Mouse (Mus musculus) liver, embryonic 14.5 days (tissue): ENCODE results near the gene Dicer1.

Source experiments
- CTCF ChIP-seq: IDR thresholded peaks from 2 replicates; pipeline ENCODE4 v1.5.1; 2016; ENCODE audit warnings: antibody characterized with exemption, low read depth, control low read depth
- EP300 ChIP-seq: IDR thresholded peaks from 2 replicates; pipeline ENCODE4 v1.6.1; 2016; ENCODE audit warnings: antibody characterized with exemption, low read depth

GRCm38 (mm10) chr12:104794957-104795356 lies 43.2 kb upstream of the Dicer1 start:
- TF ChIP-seq CTCF = no peak
- TF ChIP-seq EP300 = no peak
